In the genomic region with DNA sequence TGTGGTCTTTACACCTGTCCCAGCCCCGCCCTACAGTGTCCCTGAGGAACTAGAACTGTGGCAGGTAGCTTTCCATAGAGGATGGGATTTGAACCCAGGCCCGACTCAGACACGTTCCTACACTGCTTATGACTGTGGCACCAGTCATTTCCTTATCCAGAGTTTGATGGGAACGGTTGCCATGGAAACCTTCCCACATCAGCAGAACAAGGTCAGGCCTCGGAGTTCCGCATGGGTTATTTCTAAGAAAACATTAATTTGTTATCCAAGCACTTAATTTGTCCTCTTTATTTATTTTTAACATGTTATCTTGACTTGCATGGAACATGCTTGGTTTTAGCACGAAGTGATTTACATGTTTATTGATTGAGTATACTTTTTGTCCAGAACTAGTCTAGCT, we compare ENCODE assay signal across 12 mouse cellular contexts. TPM values are rescaled to one million over a fixed set of nuclear protein-coding genes. Genes with fewer than 3 reads are reported as not detected.
DNase-seq lines count a peak whose midpoint lies in the region; ATAC-seq and TF ChIP-seq lines count a peak whose summit lies in the region.
"Had no signal": no experiment of that assay in that cellular context is flagged by ENCODE, and none has a peak within 500 bp of the region (broad histone marks: within the 10 kb centered on the region; RNA-seq: fewer than 3 reads in every experiment).

No protein-coding gene starts in this region.

- ATAC-seq in neural tube, embryonic 15.5 days (ENCODE audit: low FRiP score): no peak
- no peak for ATAC-seq in monocyte, adult 5-6 weeks (replicated peaks; ENCODE audit: insufficient number of reproducible peaks, low FRiP score, low TSS enrichment, poor library complexity, severe bottlenecking)

- H3K9me3 ChIP-seq in neural tube, embryonic 15.5 days (replicated peaks): no peaks in the 10 kb centered on the region
- H3K9me3 ChIP-seq: embryonic facial prominence, embryonic 13.5 days; midbrain, embryonic 12.5 days had no signal

- peaks cover 3% of the 10 kb centered on the region for H3K4me1 ChIP-seq in testis, adult 2 months (ENCODE audit: control insufficient read depth, insufficient read depth, low read length)
- peaks cover 14% of the 10 kb centered on the region; the same call in 1 of the 2 replicates for H3K4me1 ChIP-seq in neural tube, embryonic 15.5 days

- TF ChIP-seq POLR2A in testis, adult 2 months (IDR thresholded peaks at IDR 0.05; ENCODE audit: control insufficient read depth, low read depth, low read length): no peak

- H3K9ac ChIP-seq in neural tube, embryonic 15.5 days (replicated peaks): no peak overlapping the region
- H3K9ac ChIP-seq: embryonic facial prominence, embryonic 13.5 days; midbrain, embryonic 12.5 days had no signal

- DNase-seq in embryo, embryonic 10 days (ENCODE audit: low spot score): peak; percentile 38
- no peak for DNase-seq in embryo, embryonic 9.5 days (ENCODE audit: extremely low spot score)
- DNase-seq in testis, postnatal 14 days (ENCODE audit: low spot score): no peak
- peak; percentile 75 for DNase-seq in kidney, postnatal 10 days
- no peak for DNase-seq in yolk sac, embryonic 10.5 days (ENCODE audit: low spot score)

- no peak overlapping the region for H3K4me2 ChIP-seq in neural tube, embryonic 15.5 days
- H3K4me2 ChIP-seq: embryonic facial prominence, embryonic 13.5 days; liver, embryonic 11.5 days; midbrain, embryonic 12.5 days had no signal

- peak overlapping the region; percentile 15; the same call in 1 of the 2 replicates for H3K27ac ChIP-seq in testis, adult 2 months (ENCODE audit: control insufficient read depth, insufficient read depth, low read depth, low read length)
- no peak overlapping the region for H3K27ac ChIP-seq in neural tube, embryonic 15.5 days (replicated peaks)
- H3K27ac ChIP-seq: embryonic facial prominence, embryonic 13.5 days; midbrain, embryonic 12.5 days had no signal

- TF ChIP-seq CTCF in testis, adult 2 months (IDR thresholded peaks at IDR 0.05; ENCODE audit: control insufficient read depth, insufficient read depth, insufficient replicate concordance, low read depth, low read length): no peak

- H3K27me3 ChIP-seq in testis, adult 2 months (ENCODE audit: control insufficient read depth, insufficient read depth, low read length): no peaks in the 10 kb centered on the region
- H3K27me3 ChIP-seq in neural tube, embryonic 15.5 days (replicated peaks): no peaks in the 10 kb centered on the region
- H3K27me3 ChIP-seq: embryonic facial prominence, embryonic 13.5 days; midbrain, embryonic 12.5 days had no signal

- no peaks in the 10 kb centered on the region for H3K36me3 ChIP-seq in testis, adult 2 months (ENCODE audit: control insufficient read depth, insufficient read depth, low read length)
- no peaks in the 10 kb centered on the region for H3K36me3 ChIP-seq in neural tube, embryonic 15.5 days
- H3K36me3 ChIP-seq: embryonic facial prominence, embryonic 13.5 days; G1E; midbrain, embryonic 12.5 days had no signal

- 60% methylated on average over 7 of the region's 7 CpGs for WGBS in neural tube, embryonic 15.5 days

- no peak overlapping the region for H3K4me3 ChIP-seq in testis, adult 2 months (ENCODE audit: control insufficient read depth, low read depth, low read length)
- H3K4me3 ChIP-seq in neural tube, embryonic 15.5 days (replicated peaks): no peak overlapping the region
- H3K4me3 ChIP-seq: embryonic facial prominence, embryonic 13.5 days; midbrain, embryonic 12.5 days had no signal

RNA-seq across cellular contexts. Expression of gene Crispld2, which starts 9.5 kb away (rescaled TPM):
- 5.0 and 6.2 TPM in 2 replicates for polyA plus RNA-seq in testis, adult 2 months (2012; rRNA removed)
- polyA plus RNA-seq in neural tube, embryonic 15.5 days (2015; fragmentation: Nextera tagmentation; extraction: Ambion mirVana): 2.6 and 5.8 TPM in 2 replicates
- total RNA-seq in monocyte, adult 5-6 weeks (2017): 0.10 TPM in 1 of 3 replicates, not detected in the others

Comparison
In these comparisons a context has a peak if more than half of its experiments do, and no peak if none do; other contexts are left out.
1. DNase-seq: peak in embryo, embryonic 10 days (single experiment) and kidney, postnatal 10 days (single experiment); none in embryo, embryonic 9.5 days (single experiment), testis, postnatal 14 days (single experiment) and yolk sac, embryonic 10.5 days (single experiment).